Mouse (Mus musculus) stomach, postnatal 0 days (tissue): ENCODE data around the gene Lin9. TPM values are rescaled to one million over a fixed set of nuclear protein-coding genes. Genes with fewer than 3 reads are reported as not detected.

Experiments
- ATAC-seq: fragments of 200-750 bp; cut with Nextera tagmentation; 2 replicates; pipeline ENCODE4 v1.8.0; 2017; ENCODE audit not compliant: low FRiP score, low TSS enrichment
- DNase-seq: peaks from one replicate; pipeline ENCODE4 v3.0.0-alpha.2; 2016; ENCODE audit warnings: low spot score
- H3K27ac ChIP-seq: fragments of 300-500 bp; sonication (generic); replicated peaks from 2 replicates; pipeline ENCODE4 v1.5.1; 2014; ENCODE audit warnings: mild to moderate bottlenecking, control low read depth
- H3K27me3 ChIP-seq: fragments of 300-500 bp; sonication (generic); 2 replicates; pipeline ENCODE4 v1.6.1; 2014; ENCODE audit warnings: low read length; ENCODE audit not compliant: control insufficient read depth, insufficient read depth
- H3K36me3 ChIP-seq: fragments of 300-500 bp; sonication (generic); 2 replicates; pipeline ENCODE4 v1.6.1; 2014; ENCODE audit warnings: low read length, mixed read lengths; ENCODE audit not compliant: control insufficient read depth, insufficient read depth
- H3K4me1 ChIP-seq: fragments of 300-500 bp; sonication (generic); replicated peaks from 2 replicates; pipeline ENCODE4 v1.6.1; 2014; ENCODE audit warnings: antibody characterized with exemption; ENCODE audit not compliant: control insufficient read depth, insufficient read depth
- H3K4me2 ChIP-seq: fragments of 300-500 bp; sonication (generic); replicated peaks from 2 replicates; pipeline ENCODE4 v1.6.1; 2014; ENCODE audit warnings: low read depth, mild to moderate bottlenecking, control low read depth, moderate library complexity
- H3K4me3 ChIP-seq: fragments of 300-500 bp; sonication (generic); 2 replicates; pipeline ENCODE4 v1.5.1; 2014; ENCODE audit warnings: low read depth, low read length, control low read depth
- H3K9ac ChIP-seq: fragments of 300-500 bp; sonication (generic); 2 replicates; pipeline ENCODE4 v1.6.1; 2014; ENCODE audit warnings: mild to moderate bottlenecking, low read length, control low read depth, mixed read lengths
- H3K9me3 ChIP-seq: fragments of 300-500 bp; sonication (generic); 2 replicates; pipeline ENCODE4 v1.6.1; 2016; ENCODE audit warnings: low read length; ENCODE audit not compliant: control insufficient read depth
- CTCF ChIP-seq: IDR thresholded peaks from 2 replicates; pipeline ENCODE4 v1.5.1; 2016; ENCODE audit warnings: antibody characterized with exemption, low read depth, mild to moderate bottlenecking, moderate library complexity
- EP300 ChIP-seq: optimal IDR thresholded peaks from 2 replicates; pipeline ENCODE3; 2016; ENCODE audit warnings: antibody characterized with exemption
- WGBS: fragments of 180-500 bp; shearing (Covaris S2); extraction: QIAGEN DNeasy Blood & Tissue Kit; methylation state at CpG from one replicate; pipeline ENCODE4 v1.1.7; 2014; 5-methylcytosine and 5-hydroxymethylcytosine counted together
- polyA plus RNA-seq: library from polyadenylated mRNA; unstranded; fragments of >200 nt; fragmentation: Nextera tagmentation; extraction: Ambion mirVana; gene quantifications from 2 replicates; pipeline ENCODE4 v1.2.1, GENCODE M21; 2015

The Lin9 gene
- polyA plus RNA-seq, 1 experiment from 2014 or later: 5.5 TPM

DNA sequence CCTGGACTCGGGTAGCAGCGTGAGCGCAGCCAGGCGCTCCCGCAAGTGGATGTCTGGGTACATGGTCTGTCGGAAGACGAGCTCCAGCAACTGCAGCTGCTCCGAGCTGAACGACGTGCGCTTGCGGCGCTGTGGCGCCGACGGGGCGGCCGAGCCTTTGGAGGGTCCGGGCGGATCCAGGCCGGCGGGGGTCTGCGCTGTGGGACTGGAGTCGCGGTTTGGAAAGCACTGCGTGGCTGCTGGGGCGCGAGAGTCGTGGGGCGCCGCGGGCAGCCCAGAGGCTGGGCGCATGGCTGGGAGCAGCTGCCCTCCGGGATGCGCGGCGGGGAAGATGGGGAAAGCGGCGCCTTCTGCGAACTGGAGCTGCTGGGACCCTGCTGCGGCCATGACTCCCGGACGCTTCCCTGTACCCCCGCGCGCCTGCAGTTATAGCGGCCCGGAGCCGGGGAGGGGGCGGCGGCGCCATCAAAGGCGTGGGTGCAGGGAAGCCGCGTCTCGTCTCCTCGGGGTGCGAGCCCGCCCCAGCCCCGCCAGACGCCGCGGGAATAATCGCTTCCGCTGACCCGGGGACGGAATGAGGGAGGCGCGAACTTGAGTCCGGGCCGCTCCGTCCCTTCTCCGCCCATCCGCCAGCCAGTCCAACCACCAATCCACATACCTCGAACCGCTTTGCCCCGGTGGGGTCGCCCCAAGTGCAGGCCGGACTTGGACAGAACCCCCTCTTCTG is 55.8 kb downstream of the Lin9 start, which contains the start of gene Mixl1:
TSS of gene Mixl1 (minus strand) at position 409 of the 727 bp plus-strand sequence.
- DNase-seq (peak; percentile 26), ATAC-seq (peak; percentile 38; the same call in 1 of the 2 replicates)
- H3K27me3 ChIP-seq: peaks cover 5% of the 10 kb centered on the region; the same call in 1 of the 2 replicates
- H3K4me2 ChIP-seq: peak within 1 kb of the TSS; percentile 63
- H3K36me3 ChIP-seq: no peaks in the 10 kb centered on the region
- 0 out of 2 replicates have a peak, but pooled peaks cover 3% of the 10 kb centered on the region for H3K4me1 ChIP-seq
- peak within 1 kb of the TSS; percentile 43 for H3K4me3 ChIP-seq
- H3K9me3 ChIP-seq: no peaks in the 10 kb centered on the region
- WGBS: 1% methylated on average over 70 of the region's 79 CpGs
- no peak for TF ChIP-seq EP300
- no peak for TF ChIP-seq CTCF
- H3K27ac ChIP-seq: no peak within 1 kb of the TSS
- 0 out of 2 replicates have a peak within 1 kb of the TSS, but pooled peaks have one; percentile 13 for H3K9ac ChIP-seq

- WGBS: 71% methylated on average over 5 of the region's 5 CpGs
- peaks cover 5% of the 10 kb centered on the region; the same call in 1 of the 2 replicates for H3K27me3 ChIP-seq
Measured at GRCm38 (mm10) chr1:180698063-180698462, 57.1 kb downstream of the Lin9 start.

DNA sequence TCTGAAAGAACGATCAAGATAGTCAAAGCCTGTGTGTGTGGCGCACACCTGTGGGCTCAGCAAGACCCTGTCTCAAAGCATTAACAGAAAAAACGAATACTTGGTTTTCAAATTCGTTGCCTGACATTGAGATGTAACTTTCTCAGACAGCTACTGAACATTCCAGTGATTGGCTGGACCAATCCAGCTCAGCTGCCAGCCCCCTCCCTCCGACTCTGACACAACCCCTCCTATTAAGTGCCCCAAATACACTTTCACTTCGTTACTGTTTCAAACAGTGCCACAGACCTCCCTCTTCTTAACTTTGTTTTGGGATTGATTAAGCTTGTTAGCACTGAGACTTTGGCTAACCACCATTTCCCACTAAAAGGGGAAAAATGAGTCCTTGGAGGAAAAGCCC is 62.5 kb downstream of the Lin9 start:
- no peaks in the 10 kb centered on the region for H3K9me3 ChIP-seq
- no peak overlapping the region; the same call in 1 of the 2 replicates for H3K4me2 ChIP-seq
- no peaks in the 10 kb centered on the region for H3K4me1 ChIP-seq
- H3K36me3 ChIP-seq: no peaks in the 10 kb centered on the region
- TF ChIP-seq CTCF (no peak), EP300 (no peak)
- no peaks in the 10 kb centered on the region for H3K27me3 ChIP-seq
- H3K9ac ChIP-seq: no peak overlapping the region
- H3K27ac ChIP-seq: no peak overlapping the region
- WGBS: 31% methylated on average over 6 of the region's 6 CpGs
- ATAC-seq (no peak), DNase-seq (no peak)
- H3K4me3 ChIP-seq: 0 out of 2 replicates have a peak overlapping the region, but pooled peaks have one; percentile 10

More at GRCm38 (mm10) chr1:180698063-180698462, 57.1 kb downstream of the Lin9 start:
- DNase-seq (no peak), ATAC-seq (no peak)
- no peak overlapping the region for H3K9ac ChIP-seq
- TF ChIP-seq CTCF (no peak), EP300 (no peak)
- H3K9me3 ChIP-seq: no peaks in the 10 kb centered on the region
- H3K27ac ChIP-seq: no peak overlapping the region
- 0 out of 2 replicates have a peak, but pooled peaks cover 3% of the 10 kb centered on the region for H3K4me1 ChIP-seq
- H3K4me2 ChIP-seq: no peak overlapping the region
- no peaks in the 10 kb centered on the region for H3K36me3 ChIP-seq
- no peak overlapping the region for H3K4me3 ChIP-seq

- no peaks in the 10 kb centered on the region for H3K4me1 ChIP-seq
- no peak overlapping the region for H3K9ac ChIP-seq
- TF ChIP-seq CTCF: no peak
- no peak for TF ChIP-seq EP300
- no peak overlapping the region for H3K4me2 ChIP-seq
- WGBS: 47% methylated on average over 3 of the region's 3 CpGs
- no peaks in the 10 kb centered on the region for H3K27me3 ChIP-seq
- H3K36me3 ChIP-seq: no peaks in the 10 kb centered on the region
- no peak overlapping the region for H3K27ac ChIP-seq
- ATAC-seq (no peak), DNase-seq (no peak)
- no peaks in the 10 kb centered on the region for H3K9me3 ChIP-seq
- no peak overlapping the region for H3K4me3 ChIP-seq
Measured at GRCm38 (mm10) chr1:180707368-180707767, 66.4 kb downstream of the Lin9 start.

- 54% methylated on average over 3 of the region's 3 CpGs for WGBS
- H3K4me1 ChIP-seq: no peaks in the 10 kb centered on the region
- H3K9ac ChIP-seq: no peak overlapping the region
Measured at GRCm38 (mm10) chr1:180707813-180708212, 66.9 kb downstream of the Lin9 start.

More at GRCm38 (mm10) chr1:180707813-180708212, 66.9 kb downstream of the Lin9 start:
- H3K4me2 ChIP-seq: no peak overlapping the region
- H3K36me3 ChIP-seq: no peaks in the 10 kb centered on the region
- H3K27ac ChIP-seq: no peak overlapping the region
- H3K27me3 ChIP-seq: no peaks in the 10 kb centered on the region
- no peak for DNase-seq
- TF ChIP-seq CTCF: no peak
- no peak for TF ChIP-seq EP300
- H3K4me3 ChIP-seq: no peak overlapping the region
- no peaks in the 10 kb centered on the region for H3K9me3 ChIP-seq
- no peak for ATAC-seq
